Mouse (Mus musculus): ENCODE results near the gene Muc13. TPM values are rescaled to one million over a fixed set of nuclear protein-coding genes. Genes with fewer than 3 reads are reported as not detected.

The Muc13 gene
- total RNA-seq, 2 experiments from 2014 or later, result 0.14 TPM

DNA sequence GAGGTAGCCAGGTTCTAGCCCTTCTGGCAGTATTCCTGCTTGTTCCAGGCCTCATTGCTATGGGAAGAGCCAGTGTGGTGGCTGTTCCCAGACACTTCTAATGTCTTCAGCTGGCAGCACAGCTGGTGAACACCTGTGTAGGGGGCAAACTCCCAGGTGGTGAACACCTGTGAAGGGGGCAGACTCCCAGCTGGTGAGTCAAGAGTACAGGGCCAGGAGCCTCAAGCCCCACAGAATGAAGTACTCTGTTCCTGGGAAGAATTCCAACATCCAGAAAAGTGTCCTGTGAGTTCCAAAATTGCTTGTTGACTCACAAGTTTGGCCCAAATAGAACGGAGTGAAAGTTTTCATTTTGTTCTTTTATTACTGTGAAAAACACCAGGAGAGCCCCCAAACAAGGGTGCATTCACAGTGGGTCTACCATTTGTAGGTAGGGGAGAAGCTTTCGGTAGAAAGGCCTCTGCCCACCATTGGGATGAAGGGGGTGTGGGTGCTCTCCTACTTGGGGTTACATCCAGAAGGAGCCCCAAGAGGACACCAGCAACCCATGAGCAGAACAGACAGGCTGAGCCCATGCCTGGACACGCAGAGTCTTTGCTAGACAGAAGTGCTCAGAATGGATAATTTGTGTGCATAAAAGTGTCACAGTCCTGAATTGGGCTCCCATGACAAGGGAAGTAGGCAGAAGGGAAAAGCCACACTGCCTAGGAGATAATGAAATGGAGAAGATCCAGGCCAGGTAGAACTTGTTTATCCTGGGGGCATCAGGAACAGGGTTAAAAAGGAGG lies 25.2 kb upstream of the Muc13 start:
- DNase-seq (ENCODE audit: low spot score in 2 of 2), result no peak

DNA sequence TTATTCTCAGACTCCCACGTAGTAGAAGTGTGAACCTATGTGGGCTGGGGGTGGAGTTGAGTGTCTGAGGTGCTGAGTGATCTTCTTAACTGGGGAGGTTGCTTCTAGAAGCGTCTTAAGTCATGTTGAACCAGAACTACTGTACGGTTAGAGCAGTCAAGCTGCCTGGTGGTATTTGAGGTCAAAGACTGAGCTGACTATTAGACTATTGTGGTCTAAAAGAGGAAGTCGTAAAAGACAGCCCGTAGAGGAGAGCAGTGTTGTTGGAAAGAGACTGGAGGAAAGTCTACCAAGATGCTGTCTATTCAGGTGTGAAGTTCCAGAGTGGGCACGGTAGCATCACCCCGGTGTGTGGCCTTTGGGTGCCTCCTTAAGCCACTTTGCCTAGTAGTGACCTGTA lies 24.0 kb upstream of the Muc13 start:
- DNase-seq (ENCODE audit: low spot score in 2 of 2), result no peak

DNA sequence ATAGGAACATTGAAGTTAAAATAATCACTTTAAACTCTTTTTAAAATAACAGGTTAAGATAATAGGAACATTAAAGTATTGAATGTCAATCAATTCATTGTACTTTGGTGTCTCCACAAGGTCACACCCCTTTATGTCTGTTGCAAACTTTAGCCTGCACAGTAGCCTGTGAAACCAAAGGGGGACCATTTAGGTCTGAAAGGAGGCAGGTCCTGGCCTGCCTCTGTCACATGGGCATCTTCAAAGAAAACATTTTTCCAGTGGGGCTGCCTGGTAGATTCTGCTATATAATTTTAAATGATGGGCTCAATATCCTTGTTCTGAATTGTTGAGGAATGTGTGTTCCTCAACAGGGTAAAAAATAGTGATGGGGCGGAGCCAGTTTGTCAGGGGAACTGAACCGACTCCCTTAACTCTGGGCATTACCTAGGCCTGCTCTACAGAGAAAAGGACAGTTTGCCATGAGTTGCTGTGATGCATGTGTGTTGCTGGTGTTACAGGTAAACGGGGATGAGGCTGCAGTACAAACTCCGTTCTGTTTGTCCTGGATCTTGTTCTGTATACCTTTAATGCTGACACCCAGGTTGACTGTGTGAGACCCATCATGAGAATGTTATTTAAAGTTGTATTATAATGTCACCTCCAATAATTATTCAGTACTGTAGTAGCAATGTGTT lies 22.9 kb upstream of the Muc13 start:
- DNase-seq (ENCODE audit: low spot score in 2 of 2), result no peak

- no peak for DNase-seq (ENCODE audit: low spot score in 2 of 2)
Observed at GRCm38 (mm10) chr16:33772809-33773208, 21.0 kb upstream of the Muc13 start.

DNA sequence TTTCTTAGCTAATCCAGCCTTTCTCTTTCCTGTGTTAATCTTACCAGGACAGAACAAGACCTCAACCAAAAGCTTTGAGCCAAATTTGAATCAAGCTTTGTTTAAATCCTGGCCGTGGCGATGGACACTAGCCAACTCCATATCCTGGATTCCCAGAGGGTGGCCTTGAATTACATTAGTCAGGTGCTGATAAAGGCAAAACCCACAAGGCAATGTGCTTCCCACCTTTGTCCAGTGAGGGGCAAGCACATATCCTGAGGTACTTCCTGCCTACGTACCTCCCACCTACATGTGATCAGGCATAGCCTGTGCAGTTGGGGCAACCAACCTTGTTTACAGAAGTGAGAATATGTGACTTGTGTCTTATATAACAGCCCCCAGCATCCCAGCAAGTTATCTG lies 18.9 kb upstream of the Muc13 start:
- no peak for DNase-seq (ENCODE audit: low spot score in 2 of 2)

GRCm38 (mm10) chr16:33775733-33776335 lies 18.0 kb upstream of the Muc13 start:
- no peak for DNase-seq (ENCODE audit: low spot score in 2 of 2)

DNA sequence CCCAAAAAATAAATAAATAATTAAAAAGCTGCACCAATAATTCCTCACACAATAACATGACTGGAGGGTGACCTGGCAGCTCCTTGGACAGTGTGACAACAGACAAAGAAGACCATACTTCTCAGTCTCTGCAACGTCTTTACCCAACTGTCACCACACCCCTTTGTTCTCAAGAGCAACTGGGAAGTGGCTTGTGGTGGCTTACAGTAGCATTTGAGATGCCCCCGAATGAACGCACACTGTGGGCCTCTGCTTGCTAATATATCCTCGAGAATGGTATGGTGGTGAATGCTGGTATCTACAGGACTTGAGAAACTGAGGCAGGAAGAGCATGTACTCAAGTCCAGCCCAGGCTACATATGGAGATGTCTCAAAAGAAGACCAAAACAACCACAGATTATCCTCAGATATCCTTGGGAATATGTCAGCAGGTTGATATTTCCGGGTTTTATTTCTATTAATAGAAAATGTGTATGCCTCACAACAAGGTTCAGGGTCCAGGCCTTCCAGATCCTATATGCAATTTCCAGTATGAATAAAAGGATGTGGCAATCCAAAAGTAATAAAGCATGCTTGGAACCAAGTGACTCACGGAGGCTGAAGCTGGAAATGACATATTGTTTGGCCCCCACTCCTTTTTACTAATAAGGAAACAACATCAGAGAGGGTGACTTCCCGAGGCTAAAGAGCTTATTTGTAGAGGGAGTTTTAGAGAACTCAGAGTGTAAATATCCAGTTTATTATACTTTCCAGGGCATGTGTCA lies 16.9 kb upstream of the Muc13 start:
- no peak for DNase-seq (ENCODE audit: low spot score in 2 of 2)

DNA sequence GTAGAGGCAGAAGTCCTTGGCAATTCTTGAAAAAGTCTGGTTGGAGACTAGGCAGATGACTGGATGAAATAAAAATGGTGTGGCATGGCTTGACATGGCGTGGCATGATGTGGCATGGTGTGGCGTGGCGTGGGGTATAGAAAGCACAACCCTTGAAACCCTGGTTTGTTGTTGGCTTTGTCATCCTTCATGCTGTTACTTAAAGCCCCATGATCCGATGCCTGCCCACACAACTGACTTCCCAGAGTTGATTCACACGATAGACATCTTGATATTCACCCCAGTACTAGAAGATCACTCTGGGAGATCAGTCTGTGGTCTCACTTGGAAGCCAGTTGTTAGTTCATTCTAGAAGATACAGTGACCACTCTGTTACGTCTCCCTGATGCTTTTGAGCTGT lies 16.2 kb upstream of the Muc13 start:
- no peak for DNase-seq (ENCODE audit: low spot score in 2 of 2)

DNA sequence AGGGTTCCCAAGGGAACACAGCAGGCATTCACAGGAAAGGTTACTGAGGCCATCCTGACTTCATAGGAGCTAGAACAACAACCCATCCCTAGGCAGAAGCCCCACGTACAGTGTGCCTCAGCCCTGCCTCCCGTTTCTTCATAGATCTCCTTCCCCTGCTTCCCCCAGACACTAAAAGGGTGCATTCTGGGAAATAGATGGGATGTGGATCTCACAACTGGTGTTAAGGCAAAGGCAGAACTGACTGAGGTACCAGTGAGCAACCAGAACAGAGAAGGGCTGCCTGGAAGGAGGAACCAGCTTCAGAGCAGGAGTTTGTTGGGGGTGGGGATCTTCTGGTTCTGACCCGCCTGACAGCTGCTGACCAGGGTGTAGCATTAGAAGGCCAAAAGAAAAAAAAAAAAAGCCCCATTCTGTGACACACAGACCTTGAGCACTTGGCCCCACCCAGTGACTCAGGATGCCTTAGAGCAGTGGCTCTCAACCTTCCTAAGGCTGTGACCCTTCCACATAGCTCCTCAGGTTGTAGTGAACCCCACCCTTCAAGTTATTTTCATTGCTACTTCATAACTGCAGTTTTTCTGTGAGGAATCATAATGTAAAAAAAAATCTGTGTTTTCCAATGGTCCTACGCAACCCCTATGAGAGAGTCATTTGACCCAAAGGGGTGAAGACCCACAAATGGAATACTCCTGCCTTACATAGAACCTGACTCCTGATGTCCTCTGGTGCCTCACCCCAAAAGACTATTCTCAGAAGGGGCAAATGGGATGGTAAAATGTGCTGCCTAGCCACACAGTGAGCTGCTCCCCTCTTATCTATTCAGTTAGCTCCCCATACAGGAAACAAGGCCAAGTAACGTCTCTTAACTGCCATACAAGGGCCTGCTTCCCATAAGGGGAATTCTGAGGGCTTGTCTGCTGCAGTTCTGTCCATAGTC lies 11.8 kb upstream of the Muc13 start:
- DNase-seq (ENCODE audit: low spot score in 2 of 2), result no peak

DNA sequence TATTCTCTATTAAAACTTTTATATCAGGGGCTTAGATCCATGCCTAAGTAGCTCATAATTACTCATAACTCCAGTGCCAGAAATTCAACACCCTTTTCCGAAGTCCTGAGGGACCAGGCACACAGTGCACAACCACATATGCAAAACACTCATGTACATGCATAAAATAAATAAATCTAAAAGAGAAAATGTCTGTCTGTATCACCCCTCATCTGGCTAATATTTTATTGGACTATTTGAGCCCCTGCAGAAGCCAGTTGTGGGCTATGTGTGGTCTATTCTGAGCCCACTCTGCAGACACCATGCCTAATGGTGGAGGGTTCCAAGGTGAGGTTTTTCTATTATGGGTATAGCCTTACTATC lies 11.1 kb upstream of the Muc13 start:
- DNase-seq (ENCODE audit: low spot score in 2 of 2), result no peak

DNA sequence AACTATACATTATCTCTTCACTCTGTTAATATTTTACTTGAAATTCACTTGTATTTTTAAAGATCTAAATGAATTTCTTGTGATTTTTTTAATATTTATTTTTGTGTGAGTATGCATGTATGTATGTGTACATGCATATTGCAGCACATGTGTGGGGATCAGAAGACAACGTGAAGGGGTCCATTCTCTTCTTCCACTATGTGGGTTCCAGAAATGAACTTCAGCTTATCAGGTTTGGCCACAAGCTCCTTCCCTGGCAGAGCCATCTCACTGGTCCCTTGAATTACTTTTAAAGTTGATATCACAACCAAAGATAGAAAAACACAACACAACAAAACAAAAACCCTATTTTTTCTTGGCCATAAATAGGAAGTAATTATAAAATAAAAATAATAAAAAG lies 9.3 kb upstream of the Muc13 start:
- DNase-seq (ENCODE audit: low spot score in 2 of 2), result no peak

GRCm38 (mm10) chr16:33785092-33785704 lies 8.6 kb upstream of the Muc13 start:
- DNase-seq (ENCODE audit: low spot score in 2 of 2), result no peak

DNA sequence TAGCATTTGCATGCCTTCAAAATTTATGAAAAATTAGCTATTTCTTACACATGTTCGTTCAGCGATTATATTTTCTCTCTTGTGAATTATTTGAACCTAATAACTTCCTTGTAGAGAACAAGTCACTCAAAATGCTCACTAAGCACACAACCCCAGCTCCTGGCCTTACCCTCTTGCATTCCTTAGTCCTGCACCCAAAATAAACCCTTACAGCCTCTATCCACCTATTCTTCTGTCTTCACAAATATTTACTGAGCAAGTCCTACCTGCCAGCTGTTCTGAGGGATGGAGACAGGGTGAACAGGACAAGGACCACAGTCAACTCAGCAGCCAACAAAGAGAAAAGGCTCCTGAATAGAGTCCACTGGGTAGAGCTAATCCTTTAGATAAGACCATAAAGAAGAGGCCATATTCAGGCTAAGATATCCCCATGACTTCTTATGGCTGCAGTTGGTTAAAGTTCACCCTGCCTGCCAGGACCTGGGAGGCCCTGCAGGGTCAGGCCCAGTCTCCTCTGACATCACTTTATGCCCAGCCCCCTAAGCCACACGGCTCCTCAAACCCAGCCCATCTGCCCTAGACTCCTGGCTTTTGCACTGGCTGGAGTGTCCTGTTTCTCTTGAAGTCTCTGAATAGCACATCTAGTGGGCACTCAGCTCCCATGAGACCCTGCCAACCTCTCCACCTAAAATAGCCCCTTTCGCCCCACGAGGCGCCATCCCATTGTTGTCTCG lies 7.0 kb upstream of the Muc13 start:
- no peak for DNase-seq (ENCODE audit: low spot score in 2 of 2)

DNA sequence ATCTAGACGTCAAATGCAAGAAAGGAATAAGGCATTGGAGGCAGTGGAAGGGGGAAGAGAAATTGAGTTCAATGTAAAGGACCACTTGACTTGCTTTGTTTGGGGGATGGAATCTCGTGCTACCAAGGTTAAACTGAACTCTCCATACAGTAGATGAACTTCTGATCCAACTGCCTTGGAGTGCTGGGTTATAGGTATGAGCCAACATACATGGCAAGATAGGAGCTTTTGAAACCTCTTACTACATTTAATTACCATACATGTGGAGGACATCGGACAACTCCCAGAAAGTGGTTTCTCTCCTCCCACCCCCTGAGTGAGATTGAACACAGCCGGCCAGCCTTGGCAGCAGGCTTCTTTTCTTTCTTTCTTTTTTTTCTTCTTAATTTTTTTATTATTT lies 1.3 kb downstream of the Muc13 start:
- no peak for DNase-seq (ENCODE audit: low spot score in 2 of 2)

DNA sequence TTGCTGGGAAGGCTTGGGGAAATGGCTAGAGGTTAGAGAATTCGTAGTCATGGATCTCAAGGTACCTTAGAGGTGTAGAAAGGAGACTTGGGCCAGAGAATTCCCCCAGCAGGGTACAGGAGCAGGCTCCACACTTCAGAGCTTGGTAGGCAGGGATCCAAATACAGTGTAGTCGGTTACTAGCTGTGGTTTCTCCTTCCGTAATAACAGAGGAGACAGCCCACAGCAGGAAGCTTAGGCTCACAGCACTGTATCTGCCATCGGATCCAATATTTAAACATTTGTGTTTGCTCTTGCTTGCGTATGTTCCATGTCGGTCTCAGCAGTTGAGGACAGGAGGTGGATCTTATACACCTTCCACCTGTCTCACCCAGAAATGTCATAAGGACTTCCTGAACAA lies 2.0 kb downstream of the Muc13 start:
- no peak for DNase-seq (ENCODE audit: low spot score in 2 of 2)

GRCm38 (mm10) chr16:33796756-33797155 lies 2.9 kb downstream of the Muc13 start:
- no peak for DNase-seq (ENCODE audit: low spot score in 2 of 2)

DNA sequence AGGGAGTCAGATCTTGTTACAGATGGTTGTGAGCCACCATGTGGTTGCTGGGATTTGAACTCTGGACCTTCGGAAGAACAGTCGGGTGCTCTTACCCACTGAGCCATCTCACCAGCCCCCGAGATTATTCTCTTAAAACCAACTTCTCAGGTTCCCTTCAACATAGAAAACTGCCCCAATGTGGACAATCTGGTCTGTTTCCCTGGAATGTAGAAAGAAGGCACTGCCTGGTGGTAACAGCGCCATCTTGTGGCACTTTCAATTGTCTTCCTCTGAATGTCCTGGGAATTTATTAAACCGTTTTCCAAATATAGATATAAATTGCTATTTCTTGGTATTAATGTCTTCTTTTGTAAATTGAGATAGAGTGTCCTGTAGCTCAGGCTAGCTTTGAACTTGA lies 4.0 kb downstream of the Muc13 start:
- peak; percentile 14 to 21 for DNase-seq (ENCODE audit: low spot score in 2 of 2)

DNA sequence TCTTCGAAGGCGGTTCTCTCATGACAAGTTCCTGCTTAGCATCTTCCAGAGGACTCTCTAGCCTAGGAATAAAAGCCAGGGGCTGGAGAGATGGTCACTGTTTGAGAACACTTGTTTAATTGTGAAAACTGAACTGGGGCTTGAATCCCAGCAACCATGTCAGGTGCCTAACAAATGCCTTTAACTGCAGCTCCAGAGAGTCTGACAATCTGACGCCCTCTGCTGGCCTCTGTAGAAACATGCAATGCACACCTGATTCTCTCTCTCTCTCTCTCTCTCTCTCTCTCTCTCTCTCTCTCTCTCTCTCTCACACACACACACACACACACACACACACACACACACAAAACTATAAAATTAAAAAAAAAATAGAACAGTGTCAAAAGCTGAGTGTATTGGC lies 16.2 kb downstream of the Muc13 start:
- DNase-seq (ENCODE audit: low spot score in 2 of 2), result no peak

- no peak for DNase-seq (ENCODE audit: low spot score in 2 of 2)
Observed at GRCm38 (mm10) chr16:33818413-33819165, 24.8 kb downstream of the Muc13 start.
